Mouse (Mus musculus) limb, embryonic 13.5 days (tissue): Measurements from ENCODE around the gene Pomt1. TPM values are rescaled to one million over a fixed set of nuclear protein-coding genes. Genes with fewer than 3 reads are reported as not detected.

Source experiments
- ATAC-seq: fragments of 200-750 bp; cut with Nextera tagmentation; 2 replicates; pipeline ENCODE4 v1.8.0; 2017; ENCODE audit warnings: low read depth, moderate number of reproducible peaks, moderate TSS enrichment; ENCODE audit not compliant: low FRiP score
- H3K27ac ChIP-seq: fragments of 300-500 bp; sonication (generic); 2 replicates; pipeline ENCODE4 v1.5.1; 2015; ENCODE audit warnings: inconsistent platforms, mild to moderate bottlenecking, moderate library complexity
- H3K27me3 ChIP-seq: fragments of 300-500 bp; sonication (generic); 2 replicates; pipeline ENCODE4 v1.6.1; 2015; ENCODE audit warnings: mild to moderate bottlenecking, inconsistent platforms
- H3K36me3 ChIP-seq: fragments of 300-500 bp; sonication (generic); 2 replicates; pipeline ENCODE4 v1.6.1; 2015; ENCODE audit warnings: inconsistent platforms, mild to moderate bottlenecking, moderate library complexity
- H3K4me1 ChIP-seq: fragments of 300-500 bp; sonication (generic); 2 replicates; pipeline ENCODE4 v1.6.1; 2015; ENCODE audit warnings: inconsistent platforms
- H3K4me2 ChIP-seq: fragments of 300-500 bp; sonication (generic); replicated peaks from 2 replicates; pipeline ENCODE4 v1.6.1; 2015; ENCODE audit warnings: inconsistent platforms, mild to moderate bottlenecking, moderate library complexity
- H3K4me3 ChIP-seq: fragments of 300-500 bp; sonication (generic); 2 replicates; pipeline ENCODE4 v1.5.1; 2015; ENCODE audit warnings: moderate library complexity, mild to moderate bottlenecking, inconsistent platforms
- H3K9ac ChIP-seq: fragments of 300-500 bp; sonication (generic); 2 replicates; pipeline ENCODE4 v1.6.1; 2015; ENCODE audit warnings: mild to moderate bottlenecking, inconsistent platforms
- H3K9me3 ChIP-seq: fragments of 300-500 bp; sonication (generic); 2 replicates; pipeline ENCODE4 v1.6.1; 2016; ENCODE audit warnings: inconsistent platforms
- WGBS: fragments of 180-500 bp; shearing (Covaris S2); methylation state at CpG from one replicate; pipeline ENCODE4 v1.1.7; 2015; 5-methylcytosine and 5-hydroxymethylcytosine counted together
- polyA plus RNA-seq: library from polyadenylated mRNA; unstranded; fragments of >200 nt; fragmentation: Nextera tagmentation; extraction: Ambion mirVana; gene quantifications from 2 replicates; pipeline ENCODE4 v1.2.1, GENCODE M21; 2015

Gene Pomt1
- polyA plus RNA-seq, 1 experiment from 2014 or later, result 28.0 TPM

DNA sequence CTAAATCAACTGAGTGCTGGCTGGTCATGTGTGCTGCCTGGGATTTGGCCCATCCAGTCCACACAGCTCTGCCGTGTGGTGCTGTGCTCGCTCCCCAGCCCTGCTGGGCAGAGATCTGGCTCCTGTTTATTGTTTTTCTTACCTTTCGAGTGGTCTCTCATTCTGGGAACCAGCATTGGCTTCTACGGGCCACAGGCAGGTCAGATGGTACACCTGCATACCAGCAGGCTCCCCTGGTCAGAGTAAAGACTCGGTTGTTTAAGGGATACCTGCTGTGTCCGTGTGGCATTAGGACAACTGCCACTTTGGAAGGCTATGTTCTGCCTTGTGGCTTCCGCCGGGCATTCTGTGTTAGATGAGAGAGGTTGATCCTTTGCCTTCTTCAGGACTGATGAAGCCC, 24.7 kb upstream of the Pomt1 start:
- Histone ChIP-seq H3K9ac (no peak overlapping the region), H3K27me3 (no peaks in the 10 kb centered on the region), H3K27ac (no peak overlapping the region), H3K36me3 (peaks cover 100% of the 10 kb centered on the region), H3K4me2 (no peak overlapping the region), H3K4me1 (no peaks in the 10 kb centered on the region), H3K9me3 (no peaks in the 10 kb centered on the region), H3K4me3 (no peak overlapping the region)
- WGBS, result 93% methylated on average over 8 of the region's 8 CpGs
- no peak for ATAC-seq

DNA sequence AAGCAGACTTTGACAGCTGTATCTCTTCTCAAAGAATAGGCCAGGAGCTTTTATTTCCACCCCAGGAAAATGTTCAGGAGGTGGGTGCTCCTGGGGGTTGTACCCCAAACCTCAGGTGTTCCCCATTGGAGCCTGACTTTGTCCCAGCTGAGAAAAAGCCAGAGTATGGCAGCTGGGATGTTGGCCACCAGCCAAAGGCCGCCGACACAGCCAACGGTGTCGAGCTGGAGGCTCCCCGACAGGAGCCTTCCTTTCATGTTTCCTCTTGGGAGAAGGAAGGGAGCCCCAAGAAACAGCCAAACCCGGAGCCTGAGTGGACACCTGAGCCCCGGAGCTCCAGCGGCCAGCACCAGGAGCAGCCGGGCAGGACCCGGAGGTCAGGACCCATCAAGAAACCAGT, 23.4 kb upstream of the Pomt1 start:
- Histone ChIP-seq H3K9me3 (no peaks in the 10 kb centered on the region), H3K27me3 (no peaks in the 10 kb centered on the region), H3K9ac (no peak overlapping the region), H3K4me3 (no peak overlapping the region), H3K27ac (no peak overlapping the region), H3K4me2 (no peak overlapping the region), H3K36me3 (peaks cover 100% of the 10 kb centered on the region), H3K4me1 (no peaks in the 10 kb centered on the region)
- WGBS, result 79% methylated on average over 10 of the region's 10 CpGs
- ATAC-seq, result no peak

DNA sequence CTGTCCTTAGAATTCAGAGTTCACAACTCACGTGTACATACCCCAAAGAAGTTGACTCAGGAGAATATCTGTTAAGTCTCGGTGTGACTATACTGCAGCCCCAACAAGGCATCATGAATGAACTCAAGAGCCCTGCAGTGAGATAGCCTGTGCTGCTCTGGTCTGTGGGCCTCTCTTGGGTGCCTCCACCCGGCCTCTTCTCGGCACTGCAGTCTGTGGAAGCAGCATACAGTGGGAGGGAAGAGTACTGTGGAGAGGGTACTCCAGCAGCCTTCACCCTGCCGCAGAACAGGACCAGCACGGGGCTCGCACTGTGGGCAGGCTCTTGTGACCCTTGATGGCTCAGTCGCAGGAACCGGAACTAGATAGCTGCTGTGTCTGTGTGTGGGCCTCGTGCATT, 20.8 kb upstream of the Pomt1 start:
- ATAC-seq, result no peak
- H3K9me3 ChIP-seq, result no peaks in the 10 kb centered on the region

DNA sequence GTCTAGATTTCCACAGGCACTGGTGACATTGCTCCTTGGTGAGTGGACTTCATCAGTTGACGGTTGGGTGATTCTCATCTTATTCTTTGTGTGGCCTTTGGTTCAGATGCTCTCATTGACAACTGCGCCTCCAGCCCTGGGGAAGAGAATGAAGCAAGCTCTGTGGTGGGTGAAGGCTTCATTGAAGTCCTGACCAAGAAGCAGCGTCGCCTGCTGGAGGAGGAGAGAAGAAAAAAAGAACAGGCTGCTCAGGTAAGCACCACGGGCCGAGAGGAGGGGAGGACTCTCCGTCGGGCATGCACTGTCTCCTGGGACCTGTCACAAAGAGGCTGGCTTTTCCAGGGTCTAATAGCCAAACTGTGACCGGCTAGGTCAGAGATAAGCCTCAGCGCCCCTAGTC, 19.9 kb upstream of the Pomt1 start:
- no peak overlapping the region for H3K4me2 ChIP-seq
- 86% methylated on average over 10 of the region's 10 CpGs for WGBS
- H3K9ac ChIP-seq, result no peak overlapping the region
- no peak for ATAC-seq
- no peak overlapping the region for H3K27ac ChIP-seq
- no peaks in the 10 kb centered on the region for H3K27me3 ChIP-seq
- H3K4me3 ChIP-seq, result no peak overlapping the region
- H3K36me3 ChIP-seq, result peaks cover 100% of the 10 kb centered on the region
- H3K9me3 ChIP-seq, result no peaks in the 10 kb centered on the region
- H3K4me1 ChIP-seq, result no peaks in the 10 kb centered on the region

More for the DNA sequence above, 20.8 kb upstream of the Pomt1 start:
- no peaks in the 10 kb centered on the region for H3K27me3 ChIP-seq
- H3K4me1 ChIP-seq, result no peaks in the 10 kb centered on the region
- no peak overlapping the region for H3K4me3 ChIP-seq
- 91% methylated on average over 10 of the region's 10 CpGs for WGBS
- no peak overlapping the region for H3K4me2 ChIP-seq
- no peak overlapping the region for H3K27ac ChIP-seq
- H3K9ac ChIP-seq, result no peak overlapping the region
- peaks cover 100% of the 10 kb centered on the region for H3K36me3 ChIP-seq

DNA sequence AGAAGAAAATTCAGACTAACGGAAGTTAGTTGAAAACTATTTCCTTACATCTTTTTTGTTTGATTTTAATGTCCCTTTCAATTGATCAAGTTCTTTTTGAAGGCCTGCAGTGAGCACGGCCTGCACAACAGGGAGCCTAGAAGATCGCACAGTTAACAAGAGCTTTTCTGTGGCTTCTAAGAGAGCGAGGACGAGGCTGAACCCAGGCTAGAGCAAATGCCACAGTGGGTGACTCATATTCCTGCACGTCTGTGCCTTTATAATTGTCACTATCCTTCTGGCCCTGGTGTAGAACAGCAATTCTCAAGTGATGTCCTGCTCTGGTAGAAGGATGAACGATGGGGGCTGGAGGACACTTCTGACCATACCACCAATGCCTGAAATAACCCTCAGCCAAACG, 18.7 kb upstream of the Pomt1 start:
- Histone ChIP-seq H3K36me3 (peaks cover 100% of the 10 kb centered on the region), H3K4me1 (no peaks in the 10 kb centered on the region), H3K9ac (no peak overlapping the region), H3K4me2 (no peak overlapping the region), H3K4me3 (no peak overlapping the region), H3K27ac (no peak overlapping the region), H3K9me3 (no peaks in the 10 kb centered on the region), H3K27me3 (no peaks in the 10 kb centered on the region)
- WGBS, result 88% methylated on average over 8 of the region's 8 CpGs
- ATAC-seq, result no peak

DNA sequence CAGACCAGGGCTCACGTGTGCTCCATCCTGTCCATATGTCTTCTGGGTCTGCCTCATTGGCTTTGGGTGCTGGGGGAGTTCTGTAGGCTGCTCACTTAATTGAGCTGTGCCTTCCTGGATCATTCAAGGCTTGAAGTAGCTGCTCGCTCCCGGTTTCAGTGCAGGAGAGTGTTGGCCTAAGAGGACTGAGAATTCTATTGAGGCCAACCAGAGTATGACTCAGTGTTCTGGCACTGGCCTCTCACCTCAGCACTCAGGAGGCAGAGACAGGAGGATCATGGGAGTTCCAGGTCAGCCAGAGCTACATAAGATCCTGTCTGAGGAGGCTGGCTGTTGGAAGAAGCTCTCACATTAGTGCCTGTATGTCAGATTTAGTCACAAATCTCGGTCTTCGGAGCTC, 18.3 kb upstream of the Pomt1 start:
- Histone ChIP-seq H3K27ac (no peak overlapping the region), H3K9ac (no peak overlapping the region), H3K4me1 (no peaks in the 10 kb centered on the region), H3K4me3 (no peak overlapping the region), H3K9me3 (no peaks in the 10 kb centered on the region), H3K4me2 (no peak overlapping the region), H3K36me3 (peaks cover 100% of the 10 kb centered on the region), H3K27me3 (no peaks in the 10 kb centered on the region)
- 90% methylated on average over 5 of the region's 5 CpGs for WGBS
- ATAC-seq, result no peak

DNA sequence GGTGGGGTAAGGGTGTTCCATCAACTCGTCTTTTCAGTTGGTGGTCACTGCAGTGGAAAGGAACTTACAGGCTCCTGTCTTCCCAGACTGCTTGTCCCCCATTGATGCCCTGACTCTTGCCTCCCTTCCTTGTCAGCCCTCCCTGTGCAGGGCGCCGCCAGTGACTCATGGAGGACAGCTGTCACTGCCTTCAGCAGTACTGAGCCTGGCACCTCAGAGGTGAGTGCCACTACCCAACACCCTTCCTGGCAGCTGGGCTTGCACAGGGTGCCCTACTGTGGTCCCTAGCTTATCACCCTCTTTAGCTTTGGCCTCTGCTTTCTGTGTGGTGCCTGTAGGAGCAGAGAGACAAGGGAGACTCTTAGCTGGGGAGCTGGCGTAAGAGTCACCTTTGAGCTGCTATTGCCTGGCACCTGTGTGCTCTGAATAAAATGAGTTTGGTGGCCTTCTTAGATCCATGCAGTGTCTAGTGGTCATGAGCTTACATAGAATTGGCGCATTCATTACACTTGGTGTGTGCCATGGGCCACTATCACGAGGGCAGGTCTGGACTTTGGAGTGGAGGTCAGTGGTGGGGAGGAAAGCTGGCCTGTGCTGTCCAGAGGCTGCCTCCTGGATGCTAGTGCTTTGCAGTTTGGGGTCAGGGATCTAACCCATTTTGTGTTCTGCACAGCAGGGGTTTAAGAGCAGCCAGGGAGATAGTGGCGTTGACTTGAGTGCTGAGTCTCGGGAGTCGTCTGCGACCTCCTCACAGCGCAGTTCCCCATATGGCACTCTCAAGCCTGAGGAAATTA, 17.7 kb upstream of the Pomt1 start:
- no peak overlapping the region for H3K4me3 ChIP-seq
- ATAC-seq, result no peak
- no peaks in the 10 kb centered on the region for H3K9me3 ChIP-seq
- H3K27me3 ChIP-seq, result no peaks in the 10 kb centered on the region
- H3K36me3 ChIP-seq, result peaks cover 100% of the 10 kb centered on the region
- WGBS, result 89% methylated on average over 11 of the region's 11 CpGs
- H3K27ac ChIP-seq, result no peak overlapping the region
- H3K4me2 ChIP-seq, result no peak overlapping the region
- no peaks in the 10 kb centered on the region for H3K4me1 ChIP-seq
- no peak overlapping the region for H3K9ac ChIP-seq

DNA sequence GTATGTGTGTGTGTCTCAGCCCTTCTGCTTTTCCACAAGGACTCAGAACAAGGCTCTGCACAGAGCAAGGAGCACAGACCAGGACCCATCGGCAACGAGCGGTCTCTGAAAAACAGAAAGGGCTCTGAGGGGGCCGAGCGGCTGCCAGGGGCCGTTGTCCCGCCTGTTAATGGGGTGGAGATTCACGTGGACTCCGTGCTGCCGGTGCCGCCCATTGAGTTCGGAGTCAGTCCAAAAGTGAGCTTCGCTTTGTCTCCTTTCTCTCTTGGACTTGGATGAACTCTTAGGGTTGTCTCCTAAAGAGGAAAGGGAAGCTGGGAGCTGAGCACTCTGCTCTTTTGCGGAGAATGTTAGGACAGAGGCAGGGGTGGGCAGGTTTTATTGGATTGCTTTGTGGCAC, 16.9 kb upstream of the Pomt1 start:
- H3K4me3 ChIP-seq, result no peak overlapping the region
- H3K36me3 ChIP-seq, result peaks cover 100% of the 10 kb centered on the region
- no peak for ATAC-seq

DNA sequence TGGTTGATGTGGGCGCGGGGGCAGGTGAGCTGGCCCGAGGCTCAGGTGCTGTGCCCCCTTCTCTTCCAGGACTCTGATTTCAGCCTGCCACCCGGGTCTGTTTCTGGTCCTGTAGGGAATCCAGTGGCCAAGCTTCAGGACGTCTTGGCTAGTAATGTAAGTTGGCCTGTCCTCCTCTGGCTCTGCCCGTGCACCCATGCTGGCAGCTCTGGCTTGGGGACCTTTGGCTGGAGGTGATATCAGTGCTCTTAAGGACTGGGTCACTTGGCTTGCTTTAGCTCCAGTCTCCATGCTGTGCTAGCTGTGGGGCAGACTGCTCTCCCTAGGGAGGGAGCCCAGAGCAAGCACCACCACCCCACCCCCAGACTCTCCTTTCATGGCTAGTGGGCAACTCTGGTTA, 16.4 kb upstream of the Pomt1 start:
- 92% methylated on average over 6 of the region's 6 CpGs for WGBS
- H3K9ac ChIP-seq, result no peak overlapping the region
- H3K4me1 ChIP-seq, result no peaks in the 10 kb centered on the region
- no peak overlapping the region for H3K27ac ChIP-seq
- no peak for ATAC-seq
- no peaks in the 10 kb centered on the region for H3K27me3 ChIP-seq
- no peaks in the 10 kb centered on the region for H3K9me3 ChIP-seq
- no peak overlapping the region for H3K4me2 ChIP-seq
- H3K4me3 ChIP-seq, result no peak overlapping the region
- peaks cover 100% of the 10 kb centered on the region for H3K36me3 ChIP-seq

More for the DNA sequence above, 16.9 kb upstream of the Pomt1 start:
- no peak overlapping the region for H3K27ac ChIP-seq
- 93% methylated on average over 14 of the region's 14 CpGs for WGBS
- no peaks in the 10 kb centered on the region for H3K9me3 ChIP-seq
- no peaks in the 10 kb centered on the region for H3K27me3 ChIP-seq
- no peak overlapping the region for H3K4me2 ChIP-seq
- no peaks in the 10 kb centered on the region for H3K4me1 ChIP-seq
- no peak overlapping the region for H3K9ac ChIP-seq

DNA sequence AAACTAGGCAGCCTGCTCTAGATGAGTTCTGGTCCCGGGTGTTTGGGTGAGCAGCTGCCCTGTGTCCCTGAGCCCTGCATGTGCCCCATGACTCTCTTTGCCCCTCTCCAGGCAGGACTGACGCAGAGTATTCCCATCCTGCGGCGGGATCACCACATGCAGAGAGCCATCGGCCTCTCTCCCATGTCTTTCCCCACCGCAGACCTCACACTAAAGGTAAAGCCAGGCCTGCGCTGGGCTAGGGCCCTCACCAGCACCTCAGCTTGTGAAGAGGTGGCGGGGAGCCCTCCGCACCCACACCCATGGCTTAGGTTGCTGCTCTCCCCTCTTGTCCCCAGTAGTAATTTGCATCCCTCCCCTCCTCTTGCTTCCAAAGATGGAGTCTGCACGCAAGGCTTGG, 15.4 kb upstream of the Pomt1 start:
- no peak overlapping the region for H3K4me3 ChIP-seq

DNA sequence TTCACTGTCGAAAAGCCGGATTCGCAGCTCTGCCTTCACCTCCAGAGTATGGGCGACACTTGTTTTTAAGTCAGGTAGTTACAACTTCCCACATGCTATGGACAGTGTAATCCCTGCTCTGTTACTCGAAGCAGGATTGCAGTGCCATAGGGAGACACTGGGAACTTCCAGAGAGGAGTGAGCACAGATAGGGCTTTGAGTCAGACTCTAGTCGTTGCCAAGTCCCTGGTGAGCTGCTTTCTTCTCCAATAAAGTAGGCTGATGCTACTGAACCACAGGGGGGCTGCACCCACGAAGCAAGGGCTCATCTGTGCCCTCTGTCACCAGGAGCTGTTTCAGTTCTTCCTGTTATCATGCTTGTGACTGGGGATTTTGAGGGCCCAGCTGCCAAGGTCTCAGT, 14.8 kb upstream of the Pomt1 start:
- no peak overlapping the region for H3K4me3 ChIP-seq
- H3K4me2 ChIP-seq, result no peak overlapping the region
- 91% methylated on average over 7 of the region's 7 CpGs for WGBS
- no peak overlapping the region for H3K27ac ChIP-seq
- H3K9me3 ChIP-seq, result no peaks in the 10 kb centered on the region
- peaks cover 100% of the 10 kb centered on the region for H3K36me3 ChIP-seq
- no peak for ATAC-seq
- no peak overlapping the region for H3K9ac ChIP-seq
- no peaks in the 10 kb centered on the region for H3K27me3 ChIP-seq
- H3K4me1 ChIP-seq, result no peaks in the 10 kb centered on the region

More for the DNA sequence above, 15.4 kb upstream of the Pomt1 start:
- Histone ChIP-seq H3K9me3 (no peaks in the 10 kb centered on the region), H3K4me2 (no peak overlapping the region), H3K9ac (no peak overlapping the region), H3K27ac (no peak overlapping the region), H3K36me3 (peaks cover 100% of the 10 kb centered on the region), H3K4me1 (no peaks in the 10 kb centered on the region), H3K27me3 (no peaks in the 10 kb centered on the region)
- ATAC-seq, result no peak
- 91% methylated on average over 10 of the region's 10 CpGs for WGBS

DNA sequence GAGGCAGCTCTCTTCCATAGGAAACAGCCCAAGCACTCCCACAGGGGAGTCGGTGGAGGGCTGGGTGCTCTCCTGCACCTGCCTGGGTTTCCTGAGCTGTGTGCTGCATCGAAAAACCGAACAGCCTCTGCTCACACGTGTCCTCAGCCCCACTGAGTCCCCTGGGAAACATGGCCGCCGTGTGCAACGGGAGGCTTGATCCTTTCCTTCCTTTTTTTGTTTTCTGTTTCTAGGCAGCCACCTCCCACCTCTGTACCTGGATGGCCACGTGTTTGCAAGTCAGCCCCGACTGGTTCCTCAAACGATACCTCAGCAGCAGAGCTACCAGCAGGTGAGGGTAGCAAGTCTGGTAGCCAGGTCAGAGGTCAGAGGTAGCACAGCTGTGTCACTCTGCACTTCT, 14.3 kb upstream of the Pomt1 start:
- Histone ChIP-seq H3K9ac (no peak overlapping the region), H3K9me3 (no peaks in the 10 kb centered on the region), H3K4me3 (no peak overlapping the region), H3K36me3 (peaks cover 100% of the 10 kb centered on the region), H3K4me2 (no peak overlapping the region), H3K27ac (no peak overlapping the region), H3K27me3 (no peaks in the 10 kb centered on the region), H3K4me1 (no peaks in the 10 kb centered on the region)
- WGBS, result 86% methylated on average over 10 of the region's 10 CpGs
- no peak for ATAC-seq

DNA sequence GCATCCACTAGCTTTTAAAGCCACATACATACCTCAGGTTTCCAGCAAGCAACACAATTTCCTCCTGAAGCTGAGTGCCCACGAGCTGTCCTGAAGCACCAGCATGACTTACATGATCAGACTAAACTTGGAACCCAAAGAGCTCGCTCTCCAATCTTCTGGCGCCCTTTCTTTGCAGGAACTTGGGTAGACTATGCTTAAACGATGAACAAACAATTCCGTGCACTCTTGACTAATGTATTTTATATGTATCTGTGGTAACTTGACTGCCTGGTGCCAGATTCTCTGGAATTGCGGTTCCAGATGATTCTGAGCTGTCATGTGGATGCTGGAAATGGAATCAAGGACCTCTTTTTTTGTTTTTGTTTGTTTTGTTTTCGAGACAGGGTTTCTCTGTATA, 957 bp upstream of the Pomt1 start:
- 29% methylated on average over 7 of the region's 7 CpGs for WGBS
- Histone ChIP-seq H3K36me3 (peaks cover 46% of the 10 kb centered on the region), H3K27me3 (no peaks in the 10 kb centered on the region)

More for the DNA sequence above, 957 bp upstream of the Pomt1 start:
- Histone ChIP-seq H3K27ac (peak overlapping the region; percentile 89), H3K4me2 (peak overlapping the region; percentile 86), H3K9me3 (no peaks in the 10 kb centered on the region), H3K4me3 (peak overlapping the region; percentile 69), H3K9ac (peak overlapping the region; percentile 79), H3K4me1 (peaks cover 22% of the 10 kb centered on the region)
- no peak for ATAC-seq
